Mouse (Mus musculus): ENCODE measurements around the gene Sox6. TPM values are rescaled to one million over a fixed set of nuclear protein-coding genes. Genes with fewer than 3 reads are reported as not detected.

Gene Sox6
- total RNA-seq, 2 experiments from 2014 or later: 24.3 to 31.0 TPM

DNA sequence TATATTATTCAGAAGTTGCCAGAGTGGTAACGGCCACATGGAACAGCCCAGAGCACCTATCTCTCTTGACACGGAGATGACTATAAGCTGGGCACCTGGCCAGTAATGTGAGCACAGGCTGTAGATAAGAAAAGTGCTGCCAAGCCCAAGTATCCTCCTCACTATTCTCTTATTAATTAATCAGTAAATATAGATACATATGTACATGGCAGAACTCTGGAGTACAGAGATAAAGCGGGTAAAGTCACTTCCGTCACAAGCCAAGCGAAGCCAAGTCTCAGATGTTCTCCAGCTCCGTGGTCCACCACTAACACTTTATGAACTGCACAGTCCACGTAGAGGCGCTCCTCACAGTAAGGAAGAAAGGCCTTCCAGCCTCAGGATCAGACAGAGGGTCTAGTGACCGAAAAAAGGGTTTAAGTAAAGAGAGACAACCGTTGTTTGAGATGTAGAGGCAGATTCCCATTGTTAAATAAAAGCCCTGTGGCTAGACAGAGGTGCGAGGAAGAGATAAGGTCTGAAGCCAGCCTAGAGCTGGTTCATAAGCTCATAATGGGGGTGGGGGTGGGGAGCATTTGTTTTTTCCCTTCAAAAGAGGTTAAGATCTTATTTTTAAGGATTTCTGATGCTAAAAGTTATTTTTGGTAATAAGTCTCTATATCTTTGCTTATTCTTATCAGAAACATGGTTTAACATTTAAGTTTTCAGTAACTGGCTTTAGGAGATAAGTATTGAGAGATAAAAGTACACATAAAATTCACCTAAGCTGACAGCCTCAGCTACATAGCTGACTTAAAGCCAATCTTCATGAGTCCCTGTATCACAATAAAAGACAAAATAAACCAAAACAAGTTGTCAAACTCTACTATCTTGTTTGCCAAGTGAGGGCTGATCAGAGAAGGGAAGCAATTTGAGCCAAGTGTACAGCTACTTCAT, 207.4 kb downstream of the Sox6 start:
- Histone ChIP-seq H3K4me3 (no peak overlapping the region), H3K27ac (no peak overlapping the region)
- no peak for DNase-seq (ENCODE audit: low spot score in 2 of 2)
- TF ChIP-seq CTCF (conservative IDR thresholded peaks at IDR 0.05): no peak

DNA sequence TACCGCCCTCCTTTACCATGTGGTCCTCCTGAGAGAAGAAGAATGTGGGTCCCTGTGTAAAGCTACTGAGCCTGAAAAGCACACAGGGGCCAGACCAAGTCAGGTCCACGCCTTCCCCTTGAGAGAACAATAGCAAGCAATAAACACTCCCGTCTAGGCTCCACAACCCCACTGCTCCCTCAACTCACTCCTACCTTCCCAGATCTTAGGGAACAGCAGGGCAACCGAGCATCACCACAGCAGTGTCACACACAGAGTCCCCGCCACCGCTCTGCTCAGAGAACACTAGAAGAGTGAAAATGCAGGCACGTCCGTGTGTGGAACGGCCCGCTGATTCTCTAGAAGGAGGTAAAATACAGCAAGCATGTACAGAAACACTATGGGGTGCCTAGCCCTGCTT, 208.2 kb downstream of the Sox6 start:
- no peak for DNase-seq (ENCODE audit: low spot score in 2 of 2)
- Histone ChIP-seq H3K27ac (no peak overlapping the region), H3K4me3 (no peak overlapping the region)
- TF ChIP-seq CTCF (conservative IDR thresholded peaks at IDR 0.05): no peak

GRCm38 (mm10) chr7:115829756-115830155, 208.8 kb downstream of the Sox6 start:
- DNase-seq (ENCODE audit: low spot score in 2 of 2): no peak
- no peak for TF ChIP-seq CTCF (conservative IDR thresholded peaks at IDR 0.05)
- Histone ChIP-seq H3K27ac (no peak overlapping the region), H3K4me3 (no peak overlapping the region)

DNA sequence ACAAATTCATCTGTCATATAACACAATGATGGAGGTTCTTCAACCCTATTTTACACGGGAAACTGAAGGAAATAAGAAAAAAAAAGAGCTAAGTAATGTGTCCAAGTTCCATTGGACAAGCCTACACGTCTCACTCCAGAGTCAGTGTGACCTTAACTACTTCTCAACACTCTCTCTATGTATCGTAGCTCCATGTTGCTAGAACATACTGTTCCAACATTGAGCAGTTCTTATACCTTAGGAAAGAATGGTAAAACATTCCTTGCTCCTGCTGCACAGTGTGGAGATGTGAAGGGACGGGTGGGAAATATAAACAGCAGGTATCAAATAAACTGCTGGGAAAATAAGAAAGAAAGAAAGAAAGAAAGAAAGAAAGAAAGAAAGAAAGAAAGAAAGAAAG, 209.3 kb downstream of the Sox6 start:
- DNase-seq (ENCODE audit: low spot score in 2 of 2): no peak
- Histone ChIP-seq H3K27ac (no peak overlapping the region), H3K4me3 (no peak overlapping the region)
- TF ChIP-seq CTCF (conservative IDR thresholded peaks at IDR 0.05): no peak

DNA sequence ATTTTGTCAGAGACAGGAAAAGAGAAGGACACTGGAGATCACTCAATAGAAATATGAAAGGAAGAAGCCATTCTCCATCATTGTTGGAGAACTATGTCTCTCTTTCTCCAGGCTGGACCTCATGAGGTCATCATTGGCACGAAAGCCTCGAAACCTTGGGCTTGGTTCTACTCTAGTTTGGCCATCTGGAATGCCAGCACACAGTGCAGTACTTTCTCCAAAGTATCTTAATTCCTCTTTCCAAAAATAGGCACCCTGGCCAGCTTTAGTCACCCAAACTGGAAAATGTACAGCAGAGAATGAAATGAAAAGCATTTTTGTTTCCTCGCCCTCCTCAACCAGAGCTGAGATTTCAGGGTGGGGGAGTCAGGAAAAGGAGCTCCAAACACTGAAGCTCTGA, 213.3 kb downstream of the Sox6 start:
- peak in 1 of 2 experiments; percentile 26 for DNase-seq (ENCODE audit: low spot score in 2 of 2)
- Histone ChIP-seq H3K27ac (peak overlapping the region; percentile 74), H3K4me3 (no peak overlapping the region; the same call in 1 of the 2 replicates)
- TF ChIP-seq CTCF (conservative IDR thresholded peaks at IDR 0.05): no peak

DNA sequence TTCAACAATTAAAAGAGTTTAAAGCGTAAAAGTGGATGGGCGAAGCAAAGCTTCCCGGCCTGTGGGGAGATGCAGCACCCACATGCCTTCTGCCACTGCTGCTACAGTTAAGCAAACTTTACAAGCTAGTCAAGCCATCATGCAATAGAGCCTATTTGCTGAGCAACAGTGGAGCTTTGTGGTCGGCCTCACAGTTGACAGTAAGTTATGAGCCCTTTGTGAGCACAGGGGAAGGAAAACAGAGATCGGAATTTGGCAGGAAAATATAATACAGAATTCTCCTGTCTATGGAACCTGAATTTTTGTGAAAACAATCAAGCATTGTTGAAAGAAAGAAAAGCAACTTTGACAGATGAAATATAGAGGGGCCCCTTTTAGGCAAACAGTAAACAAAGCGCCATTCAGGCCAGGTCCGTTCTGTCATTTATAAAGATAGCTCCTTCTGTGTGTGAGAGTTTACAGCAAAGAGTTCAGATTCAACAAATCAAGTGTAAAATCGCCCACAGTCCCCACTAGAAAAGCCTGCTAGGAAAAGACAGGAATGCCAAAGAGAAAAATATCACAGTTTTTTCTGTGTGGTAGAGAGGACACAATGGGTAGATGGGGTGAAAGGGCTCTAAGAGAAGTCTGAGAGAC, 213.9 kb downstream of the Sox6 start:
- TF ChIP-seq CTCF (conservative IDR thresholded peaks at IDR 0.05): peak; percentile 48
- H3K27ac ChIP-seq: peak overlapping the region; percentile 74
- peak; percentile 29 to 44 for DNase-seq (ENCODE audit: low spot score in 2 of 2)
- H3K4me3 ChIP-seq: peak overlapping the region; percentile 26

- DNase-seq (ENCODE audit: low spot score in 2 of 2): no peak
- no peak overlapping the region for H3K27ac ChIP-seq
- TF ChIP-seq CTCF (conservative IDR thresholded peaks at IDR 0.05): no peak
Observed at GRCm38 (mm10) chr7:115819136-115819535, 219.5 kb downstream of the Sox6 start.

DNA sequence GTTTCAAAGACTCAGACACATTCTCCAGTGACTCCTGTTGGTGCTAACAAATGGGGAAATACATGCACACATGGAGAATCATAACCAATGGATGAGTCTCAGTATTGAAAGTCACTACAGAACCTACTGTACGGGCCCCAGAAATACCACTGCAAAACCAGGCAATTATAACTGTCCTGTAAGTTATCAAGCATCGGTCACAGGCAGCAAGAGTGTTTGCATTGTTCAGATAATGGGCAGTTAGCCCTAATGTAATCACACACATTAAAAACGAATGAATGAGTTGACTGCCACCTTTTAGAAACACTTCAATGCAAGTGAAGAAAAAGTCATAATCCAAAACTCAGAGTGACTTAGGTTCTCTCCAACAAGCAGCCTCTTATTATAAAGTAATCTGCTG, 235.3 kb downstream of the Sox6 start:
- Histone ChIP-seq H3K4me3 (no peak overlapping the region), H3K27ac (no peak overlapping the region)
- DNase-seq (ENCODE audit: low spot score in 2 of 2): no peak
- no peak for TF ChIP-seq CTCF (conservative IDR thresholded peaks at IDR 0.05)

More at GRCm38 (mm10) chr7:115819136-115819535, 219.5 kb downstream of the Sox6 start:
- no peak overlapping the region for H3K4me3 ChIP-seq

DNA sequence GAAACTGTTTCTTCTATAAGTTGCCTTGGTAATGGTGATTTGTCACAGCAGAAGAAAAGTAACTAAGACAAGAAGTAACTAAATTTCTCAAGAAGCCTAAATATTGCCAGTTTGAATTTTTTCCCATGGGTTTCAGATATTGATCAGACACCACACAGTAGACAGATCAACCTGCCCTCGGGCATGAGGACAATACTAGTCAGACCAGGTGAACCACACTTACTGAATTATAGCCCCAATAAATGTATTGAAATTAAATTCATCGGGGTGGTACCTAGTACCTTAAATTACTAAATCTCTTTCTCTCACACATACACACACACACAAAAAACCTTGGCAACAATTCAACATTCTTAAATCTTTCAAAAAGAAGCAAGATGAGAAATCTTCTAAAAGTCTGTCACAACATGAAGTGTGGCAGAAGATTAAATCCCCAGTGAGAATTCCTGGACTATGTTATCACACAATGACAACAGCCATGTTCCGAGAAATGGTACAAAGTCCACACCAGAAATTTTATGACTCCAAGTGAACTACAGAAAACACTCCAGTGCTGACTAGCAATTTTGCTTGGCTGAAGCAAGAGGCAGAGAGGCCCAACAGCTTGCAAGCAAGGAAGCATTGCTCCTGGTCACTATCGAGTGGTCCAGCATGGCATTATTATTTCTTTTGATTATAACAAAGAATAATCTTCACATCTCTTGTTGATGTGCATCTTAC, 244.3 kb downstream of the Sox6 start:
- no peak overlapping the region for H3K27ac ChIP-seq
- H3K4me3 ChIP-seq: no peak overlapping the region
- no peak for TF ChIP-seq CTCF (conservative IDR thresholded peaks at IDR 0.05)
- no peak for DNase-seq (ENCODE audit: low spot score in 2 of 2)

GRCm38 (mm10) chr7:115792841-115793240, 245.8 kb downstream of the Sox6 start:
- Histone ChIP-seq H3K27ac (no peak overlapping the region), H3K4me3 (no peak overlapping the region)
- DNase-seq (ENCODE audit: low spot score in 2 of 2): no peak
- no peak for TF ChIP-seq CTCF (conservative IDR thresholded peaks at IDR 0.05)

DNA sequence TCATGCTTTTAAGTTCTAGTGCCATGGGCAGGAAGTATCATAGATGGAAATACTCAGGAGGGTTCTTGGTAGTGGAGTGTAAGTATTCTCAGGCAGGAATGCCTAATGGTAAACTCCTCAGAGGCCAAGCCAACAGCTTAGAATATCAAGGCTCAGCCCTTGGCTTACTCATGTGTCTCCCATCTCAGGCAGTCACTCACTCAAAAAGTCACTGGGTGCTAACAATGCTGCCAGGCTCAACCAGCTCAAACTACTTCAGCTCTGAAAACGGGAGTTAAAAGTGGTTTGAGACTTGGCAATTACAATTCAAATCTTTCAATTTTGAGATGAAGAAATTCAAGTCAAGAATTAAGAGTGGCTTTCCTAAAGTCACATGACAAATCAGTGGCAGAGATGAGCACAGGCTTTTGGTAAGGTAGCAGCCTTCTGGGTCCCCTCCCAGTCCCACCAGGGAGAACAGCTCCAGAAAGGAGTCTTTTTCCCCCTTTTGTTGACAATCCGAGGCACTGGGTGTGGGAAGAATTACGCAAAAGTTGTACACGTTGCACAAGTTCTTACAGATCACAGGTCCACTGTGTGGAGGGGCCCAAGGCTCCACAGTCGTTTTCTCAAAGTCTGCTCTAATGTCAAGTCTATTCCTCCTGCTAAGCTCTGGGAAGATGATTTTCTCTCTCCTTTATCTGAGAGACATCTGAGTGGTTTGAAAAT, 249.3 kb downstream of the Sox6 start:
- TF ChIP-seq CTCF (conservative IDR thresholded peaks at IDR 0.05): no peak
- DNase-seq (ENCODE audit: low spot score in 2 of 2): no peak
- H3K4me3 ChIP-seq: no peak overlapping the region
- no peak overlapping the region for H3K27ac ChIP-seq

Measured in layer of hippocampus, adult 2 months (tissue).